Mouse (Mus musculus) brain, embryonic 14.5 days (tissue): Measurements from ENCODE around the gene Stx5a. TPM values are rescaled to one million over a fixed set of nuclear protein-coding genes. Genes with fewer than 3 reads are reported as not detected.
"Not testable (repeated sequence)": the region's sequence is repeated elsewhere in the genome, so short reads cannot be mapped to it uniquely, and the experiment has no call there.

Experiments used
- DNase-seq: peaks from one replicate; pipeline ENCODE4 v3.0.0-alpha.2; 2011; ENCODE audit warnings: low read depth
- CTCF ChIP-seq: fragments of 200-500 bp; IDR thresholded peaks from 2 replicates; pipeline ENCODE4 v1.5.1; 2012; ENCODE audit warnings: inconsistent platforms, mild to moderate bottlenecking, moderate library complexity, borderline replicate concordance; ENCODE audit not compliant: insufficient read depth, insufficient read length; ENCODE audit errors: extremely low read depth
- POLR2A ChIP-seq: fragments of 200-500 bp; IDR thresholded peaks from 2 replicates; pipeline ENCODE4 v1.6.1; 2012; ENCODE audit warnings: mild to moderate bottlenecking, inconsistent platforms, borderline replicate concordance; ENCODE audit not compliant: poor library complexity, insufficient read depth, insufficient read length, severe bottlenecking; ENCODE audit errors: extremely low read depth
- polyA plus RNA-seq: library from polyadenylated mRNA; depleted of rRNA; stranded (reverse); fragments of >200 nt; gene quantifications from 2 replicates; pipeline ENCODE4 v1.2.3, GENCODE M21; 2012

Stx5a gene
- polyA plus RNA-seq, 1 experiment: 117 TPM

GRCm38 (mm10) chr19:8721378-8721777 lies 19.8 kb upstream of the Stx5a start:
- DNase-seq: no peak
- TF ChIP-seq POLR2A (no peak), CTCF (no peak)

- TF ChIP-seq POLR2A (no peak), CTCF (no peak)
- no peak for DNase-seq
Observed at GRCm38 (mm10) chr19:8722021-8722420, 19.2 kb upstream of the Stx5a start.

GRCm38 (mm10) chr19:8722559-8722906 lies 18.7 kb upstream of the Stx5a start:
- TF ChIP-seq CTCF (no peak), POLR2A (no peak)
- DNase-seq: no peak

- no peak for TF ChIP-seq CTCF
- TF ChIP-seq POLR2A: peak; percentile 73; the same call in 1 of the 2 replicates
- DNase-seq: peak; percentile 99
Observed at GRCm38 (mm10) chr19:8722907-8723573, 18.2 kb upstream of the Stx5a start, which contains the start of gene Slc3a2. TSS of gene Slc3a2 (minus strand) at chr19:8723369.

DNA sequence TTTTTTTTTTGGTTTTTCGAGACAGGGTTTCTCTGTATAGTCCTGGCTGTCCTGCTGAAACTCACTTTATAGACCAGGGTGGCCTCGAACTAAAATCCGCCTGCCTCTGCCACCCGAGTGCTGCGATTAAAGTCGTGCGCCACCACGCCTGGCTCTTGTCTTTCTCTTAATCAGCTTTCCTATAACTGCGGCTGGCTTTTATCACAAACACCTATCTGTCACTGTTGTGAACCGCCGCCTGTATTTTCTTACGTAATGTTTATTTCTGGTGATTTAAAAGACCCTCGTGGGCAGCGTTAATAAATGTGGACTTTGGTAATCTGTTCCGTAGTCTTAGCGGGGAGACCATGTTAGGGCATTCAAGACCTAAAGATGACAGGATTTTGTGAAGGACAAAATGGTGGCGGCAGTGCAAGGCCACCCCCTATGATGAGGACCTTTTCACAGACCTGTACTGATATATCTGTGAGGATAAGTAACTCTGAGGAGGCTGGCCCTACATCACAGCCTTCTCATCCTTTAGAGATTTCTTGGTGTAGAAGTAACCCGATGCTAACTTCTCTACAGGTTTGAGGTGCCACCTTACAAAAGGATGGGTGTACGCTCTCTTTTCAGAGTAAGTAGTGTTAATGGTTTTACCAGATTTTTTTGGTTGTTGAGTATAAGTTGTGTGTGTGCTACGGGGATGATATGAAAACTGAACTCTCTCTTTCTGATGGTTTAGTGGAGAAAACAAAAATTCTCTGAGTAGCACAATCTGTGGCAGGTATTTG lies 17.5 kb upstream of the Stx5a start:
- TF ChIP-seq CTCF (no peak), POLR2A (no peak)
- peak; percentile 41 for DNase-seq

DNA sequence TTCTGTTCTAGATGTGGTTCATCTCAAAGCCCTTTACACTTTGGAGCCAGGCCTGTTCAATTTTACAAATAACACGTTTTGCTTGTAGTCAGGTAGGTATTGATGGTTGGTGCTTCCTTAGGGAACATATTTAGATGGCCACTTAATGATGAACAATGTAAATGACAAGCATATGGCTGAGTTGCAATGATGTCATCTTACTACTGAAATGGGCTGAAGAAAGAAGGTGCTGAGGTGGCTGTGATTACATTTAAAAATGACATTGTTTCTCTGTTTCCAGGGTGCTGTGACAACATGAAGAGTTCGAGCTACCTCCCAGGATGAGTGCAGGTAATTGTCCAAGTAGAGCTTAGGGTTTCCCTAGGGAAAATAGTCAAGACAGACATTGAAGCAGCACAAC lies 16.8 kb upstream of the Stx5a start:
- no peak for TF ChIP-seq POLR2A
- no peak for TF ChIP-seq CTCF
- no peak for DNase-seq

DNA sequence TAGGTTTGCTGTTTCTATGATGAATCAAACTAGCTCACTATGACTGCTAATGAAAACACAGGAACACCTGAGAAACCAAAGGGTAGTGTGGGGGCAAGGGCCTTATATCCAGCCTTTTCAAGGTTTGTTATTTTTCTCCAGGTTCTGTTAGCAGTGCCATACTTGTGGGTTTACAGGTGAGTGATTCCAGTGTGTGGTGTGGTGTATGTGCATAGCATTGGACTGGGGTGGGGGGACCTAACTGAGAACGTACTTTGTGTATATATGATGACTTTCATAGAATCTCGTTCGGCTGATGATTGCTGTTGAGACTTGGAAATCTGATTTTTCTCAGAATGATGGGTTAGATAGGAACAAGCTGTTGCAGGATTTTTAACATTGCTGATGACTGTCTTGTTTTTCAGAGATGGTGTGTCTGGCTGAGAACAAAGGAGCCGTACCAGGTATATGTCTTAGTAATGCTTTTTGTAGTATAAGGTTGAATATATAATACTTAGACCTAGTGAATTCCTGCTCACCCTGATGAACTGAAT lies 16.1 kb upstream of the Stx5a start:
- TF ChIP-seq POLR2A (no peak), CTCF (no peak)
- no peak for DNase-seq

GRCm38 (mm10) chr19:8726609-8727390 lies 14.4 kb upstream of the Stx5a start:
- TF ChIP-seq CTCF: no peak
- no peak for DNase-seq

- TF ChIP-seq POLR2A (no peak), CTCF (no peak)
- no peak for DNase-seq
Observed at GRCm38 (mm10) chr19:8727495-8728114, 13.6 kb upstream of the Stx5a start.

- DNase-seq: not testable (repeated sequence)
Observed at GRCm38 (mm10) chr19:8728335-8729099, 12.7 kb upstream of the Stx5a start.
